Comparison of ENCODE assay signal across 9 mouse cellular contexts in the genomic region with DNA sequence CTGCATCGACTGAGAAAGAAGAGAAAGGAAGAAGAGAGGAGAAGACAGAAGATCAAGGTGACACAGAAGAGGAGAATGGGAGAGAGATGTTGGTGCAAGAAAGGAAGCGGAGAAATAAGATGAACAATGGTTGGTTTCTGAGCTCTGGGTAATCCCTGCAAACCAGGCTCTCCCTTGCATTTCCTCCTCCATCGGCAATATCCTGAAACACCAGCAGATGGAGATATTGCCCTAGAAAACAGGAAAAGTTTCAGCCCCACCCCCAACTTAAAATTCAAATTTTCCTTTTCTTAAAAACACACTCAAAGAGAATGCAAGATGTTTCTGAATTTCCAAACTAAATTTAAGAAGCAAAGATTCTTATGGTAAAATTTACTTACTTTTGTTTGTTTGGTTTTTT. TPM values are rescaled to one million over a fixed set of nuclear protein-coding genes. Genes with fewer than 3 reads are reported as not detected.
DNase-seq lines count a peak whose midpoint lies in the region; ATAC-seq and TF ChIP-seq lines count a peak whose summit lies in the region.
"Had no signal": no experiment of that assay in that cellular context is flagged by ENCODE, and none has a peak within 500 bp of the region (broad histone marks: within the 10 kb centered on the region; RNA-seq: fewer than 3 reads in every experiment).

No protein-coding gene starts in this region.

- no peak overlapping the region for H3K9ac ChIP-seq in kidney, embryonic 14.5 days (ENCODE audit: low read depth, low read length)
- 0 out of 2 replicates have a peak overlapping the region, but pooled peaks have one; percentile 13 for H3K9ac ChIP-seq in heart, embryonic 11.5 days (ENCODE audit: low read depth, low read length)
- H3K9ac ChIP-seq in neural tube, embryonic 15.5 days (replicated peaks) = 0 out of 2 replicates have a peak overlapping the region, but pooled peaks have one; percentile 20

- ATAC-seq in kidney, embryonic 14.5 days (ENCODE audit: low FRiP score, low TSS enrichment) = no peak
- ATAC-seq in heart, embryonic 11.5 days (replicated peaks; ENCODE audit: insufficient number of reproducible peaks, low FRiP score, low TSS enrichment) = no peak
- no peak for ATAC-seq in neural tube, embryonic 15.5 days (ENCODE audit: low FRiP score)
- no peak for ATAC-seq in megakaryocyte progenitor cell, adult 5-6 weeks (replicated peaks; ENCODE audit: poor library complexity)

- H3K36me3 ChIP-seq in kidney, embryonic 14.5 days (ENCODE audit: control insufficient read depth, insufficient read depth, low read length) = no peaks in the 10 kb centered on the region
- no peaks in the 10 kb centered on the region for H3K36me3 ChIP-seq in heart, embryonic 11.5 days (ENCODE audit: control insufficient read depth, insufficient read depth, low read length)
- H3K36me3 ChIP-seq in neural tube, embryonic 15.5 days = no peaks in the 10 kb centered on the region

- intact Hi-C loops in left cerebral cortex, adult 2 months (cut with DNase I) = loop anchor here (1.0 to 5.0 kb wide), 7 partner anchors 92 to 842 kb away; a partner anchor contains a TSS

- H3K27ac ChIP-seq in kidney, embryonic 14.5 days (ENCODE audit: low read depth, low read length) = no peak overlapping the region
- no peak overlapping the region for H3K27ac ChIP-seq in heart, embryonic 11.5 days (ENCODE audit: low read depth, low read length)
- H3K27ac ChIP-seq in left cerebral cortex, adult 2 months = no peak overlapping the region
- H3K27ac ChIP-seq in neural tube, embryonic 15.5 days (replicated peaks) = no peak overlapping the region
- H3K27ac ChIP-seq: macrophage had no signal

- H3K4me3 ChIP-seq in kidney, embryonic 14.5 days (ENCODE audit: low read length) = no peak overlapping the region
- no peak overlapping the region for H3K4me3 ChIP-seq in heart, embryonic 11.5 days (ENCODE audit: low read depth, low read length)
- H3K4me3 ChIP-seq in left cerebral cortex, adult 2 months = no peak overlapping the region
- H3K4me3 ChIP-seq in neural tube, embryonic 15.5 days (replicated peaks) = no peak overlapping the region

- DNase-seq in kidney, adult 11 months = peak; percentile 41
- peak; percentile 56 for DNase-seq in ES-CJ7 (ENCODE audit: low read depth, low spot score)
- DNase-seq in brain, embryonic 18.5 days (ENCODE audit: low read depth, low spot score) = peak; percentile 43
- DNase-seq in left cerebral cortex, adult 2 months (ENCODE audit: extremely low spot score in 1 of 2, low spot score in 2 of 2) = peak; percentile 65 to 71

- 13% methylated on average over 3 of the region's 3 CpGs for WGBS in kidney, embryonic 14.5 days
- 9% methylated on average over 3 of the region's 3 CpGs for WGBS in heart, embryonic 11.5 days (ENCODE audit: insufficient replicate concordance)
- WGBS in neural tube, embryonic 15.5 days = 13% methylated on average over 3 of the region's 3 CpGs

- no peak overlapping the region for H3K4me2 ChIP-seq in kidney, embryonic 14.5 days (replicated peaks; ENCODE audit: low read depth, low read length)
- H3K4me2 ChIP-seq in heart, embryonic 11.5 days = no peak overlapping the region
- no peak overlapping the region for H3K4me2 ChIP-seq in neural tube, embryonic 15.5 days

- no peaks in the 10 kb centered on the region for H3K9me3 ChIP-seq in kidney, embryonic 14.5 days (ENCODE audit: control insufficient read depth, low read length)
- no peaks in the 10 kb centered on the region for H3K9me3 ChIP-seq in heart, embryonic 11.5 days (replicated peaks; ENCODE audit: control insufficient read depth, low read length)
- H3K9me3 ChIP-seq in neural tube, embryonic 15.5 days (replicated peaks) = no peaks in the 10 kb centered on the region

- TF ChIP-seq CTCF in left cerebral cortex, adult 2 months (IDR thresholded peaks at IDR 0.05) = peak; percentile 85

- H3K4me1 ChIP-seq in kidney, embryonic 14.5 days (ENCODE audit: control insufficient read depth, insufficient read depth, low read length) = peaks cover 19% of the 10 kb centered on the region
- peaks cover 22% of the 10 kb centered on the region for H3K4me1 ChIP-seq in heart, embryonic 11.5 days (ENCODE audit: control insufficient read depth, insufficient read depth, low read length)
- H3K4me1 ChIP-seq in neural tube, embryonic 15.5 days = peaks cover 31% of the 10 kb centered on the region

- no peaks in the 10 kb centered on the region for H3K27me3 ChIP-seq in kidney, embryonic 14.5 days (ENCODE audit: control insufficient read depth, insufficient read depth, low read length)
- no peaks in the 10 kb centered on the region for H3K27me3 ChIP-seq in heart, embryonic 11.5 days (ENCODE audit: control insufficient read depth, insufficient read depth, low read length)
- H3K27me3 ChIP-seq in neural tube, embryonic 15.5 days (replicated peaks) = no peaks in the 10 kb centered on the region

RNA-seq across cellular contexts. Expression of a gene that starts 2.8 kb away (rescaled TPM):
- 52.4 and 56.2 TPM in 2 replicates for polyA plus RNA-seq in kidney, embryonic 14.5 days (2014; fragmentation: Nextera tagmentation; extraction: Ambion mirVana)
- 43.1 and 43.6 TPM in 2 replicates for polyA plus RNA-seq in heart, embryonic 11.5 days (2014; fragmentation: Nextera tagmentation; extraction: Ambion mirVana)
- total RNA-seq in left cerebral cortex, adult 2 months (2021) = 10 to 100 TPM; 10.1 to 10.3 TPM
- polyA plus RNA-seq in neural tube, embryonic 15.5 days (2015; fragmentation: Nextera tagmentation; extraction: Ambion mirVana) = 35.7 and 38.9 TPM in 2 replicates
- total RNA-seq in megakaryocyte progenitor cell, adult 5-6 weeks (2015) = 50.9 and 65.2 TPM in 2 replicates
- 47.3 and 53.0 TPM in 2 replicates for total RNA-seq in megakaryocyte progenitor cell, adult 5-6 weeks (2017)

RNA-seq across cellular contexts. Expression of a gene that starts 3.4 kb away (rescaled TPM):
- 14.7 and 27.2 TPM in 2 replicates for polyA plus RNA-seq in kidney, embryonic 14.5 days (2014; fragmentation: Nextera tagmentation; extraction: Ambion mirVana)
- polyA plus RNA-seq in heart, embryonic 11.5 days (2014; fragmentation: Nextera tagmentation; extraction: Ambion mirVana) = 16.3 and 17.3 TPM in 2 replicates
- 1 to 10 TPM; 7.8 to 8.3 TPM for total RNA-seq in left cerebral cortex, adult 2 months (2021)
- 33.3 and 34.2 TPM in 2 replicates for polyA plus RNA-seq in neural tube, embryonic 15.5 days (2015; fragmentation: Nextera tagmentation; extraction: Ambion mirVana)
- 5.7 and 6.5 TPM in 2 replicates for total RNA-seq in megakaryocyte progenitor cell, adult 5-6 weeks (2015)
- total RNA-seq in megakaryocyte progenitor cell, adult 5-6 weeks (2017) = 9.5 and 10.1 TPM in 2 replicates

RNA-seq across cellular contexts. Expression of a gene that starts 34.4 kb away (rescaled TPM):
- polyA plus RNA-seq in kidney, embryonic 14.5 days (2014; fragmentation: Nextera tagmentation; extraction: Ambion mirVana) = 60.2 and 65.4 TPM in 2 replicates
- polyA plus RNA-seq in heart, embryonic 11.5 days (2014; fragmentation: Nextera tagmentation; extraction: Ambion mirVana) = 84.3 and 87.9 TPM in 2 replicates
- 10 to 100 TPM; 27.3 to 28.7 TPM for total RNA-seq in left cerebral cortex, adult 2 months (2021)
- 33.9 and 41.7 TPM in 2 replicates for polyA plus RNA-seq in neural tube, embryonic 15.5 days (2015; fragmentation: Nextera tagmentation; extraction: Ambion mirVana)
- total RNA-seq in megakaryocyte progenitor cell, adult 5-6 weeks (2015) = 11.8 and 12.0 TPM in 2 replicates
- total RNA-seq in megakaryocyte progenitor cell, adult 5-6 weeks (2017) = 7.9 and 8.9 TPM in 2 replicates
